Mouse (Mus musculus) NIH3T3 (cell line): ENCODE measurements around the gene Dlg2.

Experiments
- DNase-seq: peaks from one replicate; pipeline ENCODE4 v3.0.0-alpha.2; 2012; ENCODE audit warnings: low read depth

The Dlg2 gene

DNA sequence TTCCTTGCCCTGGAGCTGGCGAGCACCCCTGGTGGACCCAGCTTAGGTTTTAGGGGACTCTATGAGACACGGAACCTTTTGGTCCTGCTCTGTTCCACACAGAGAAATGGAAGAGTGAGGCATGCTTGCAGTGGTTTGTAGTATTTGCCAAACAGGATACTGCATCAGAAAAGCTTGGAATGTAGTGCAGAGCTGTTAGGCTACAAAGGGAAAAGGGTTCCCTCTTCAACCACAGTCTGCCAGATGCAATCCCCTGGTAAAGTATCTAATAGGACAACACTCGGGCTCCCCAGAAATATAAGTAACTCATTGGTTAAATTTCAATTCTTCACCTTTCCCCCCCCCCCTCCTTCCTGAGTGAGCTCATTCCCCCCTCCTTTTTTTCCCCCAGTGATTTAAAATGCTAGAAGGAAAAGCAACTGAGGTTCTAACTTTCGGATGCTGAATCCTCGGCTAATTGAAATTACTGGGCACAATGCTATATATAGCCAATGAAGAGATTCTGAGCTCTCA, 613.9 kb downstream of the Dlg2 start:
- no peak for DNase-seq

DNA sequence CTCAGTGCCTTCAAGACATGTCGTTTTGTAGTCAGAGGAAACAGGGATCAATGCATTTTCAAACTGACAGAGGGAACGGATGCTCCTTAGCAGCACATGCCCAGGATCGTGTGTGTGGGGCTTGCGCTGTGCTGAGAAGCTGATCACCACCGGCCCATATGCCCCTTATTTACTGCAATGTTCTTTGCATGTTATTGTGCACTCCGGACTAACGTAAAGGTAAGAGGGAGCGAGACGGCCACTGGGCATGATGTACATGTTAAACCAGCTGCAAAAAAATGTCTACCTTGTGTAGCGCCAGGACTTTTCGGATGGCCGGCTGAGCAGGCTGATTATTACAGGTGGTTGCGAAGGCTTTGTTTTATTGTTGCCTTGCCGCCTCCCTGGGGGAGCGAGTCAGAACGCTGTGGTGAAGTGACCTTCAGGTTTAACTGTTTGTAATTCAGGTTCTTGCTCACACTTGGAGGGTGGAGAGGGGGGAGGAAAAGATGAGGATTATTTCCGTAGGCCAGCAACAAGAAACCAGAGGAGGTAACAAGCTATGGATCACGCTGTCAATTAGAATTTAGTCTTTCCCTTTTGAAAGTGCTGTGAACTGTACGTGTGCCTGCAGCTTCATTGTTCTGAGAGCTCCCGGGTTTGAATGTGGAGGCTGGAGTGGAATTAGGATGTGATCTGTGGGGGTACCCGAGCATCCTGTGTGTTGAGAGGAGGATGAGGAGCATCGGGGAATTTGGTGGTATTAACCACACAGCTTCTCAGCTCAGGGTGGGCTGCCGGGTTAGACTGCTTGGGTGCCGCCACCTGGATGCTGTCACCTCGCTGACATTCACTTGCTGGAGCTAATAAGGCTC, 614.6 kb downstream of the Dlg2 start:
- no peak for DNase-seq

DNA sequence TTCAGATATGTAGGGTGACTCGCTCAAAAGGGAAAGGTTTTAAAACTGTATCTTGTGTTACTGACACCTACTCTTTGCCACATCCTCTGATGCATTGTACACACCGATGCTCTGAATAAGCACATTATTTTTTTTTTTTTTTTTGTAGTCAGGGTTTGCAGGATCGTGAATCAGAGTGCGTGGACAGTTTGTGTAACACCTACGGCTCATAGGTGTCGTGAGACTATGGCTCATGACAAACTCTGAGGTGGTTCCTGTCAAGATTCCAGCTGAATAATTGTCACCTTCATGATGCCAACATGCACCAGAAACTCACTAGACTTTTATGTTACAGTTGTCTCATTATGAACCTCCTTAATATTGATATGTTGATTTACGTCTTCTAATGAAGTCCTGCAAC, 620.0 kb downstream of the Dlg2 start:
- DNase-seq, result no peak

DNA sequence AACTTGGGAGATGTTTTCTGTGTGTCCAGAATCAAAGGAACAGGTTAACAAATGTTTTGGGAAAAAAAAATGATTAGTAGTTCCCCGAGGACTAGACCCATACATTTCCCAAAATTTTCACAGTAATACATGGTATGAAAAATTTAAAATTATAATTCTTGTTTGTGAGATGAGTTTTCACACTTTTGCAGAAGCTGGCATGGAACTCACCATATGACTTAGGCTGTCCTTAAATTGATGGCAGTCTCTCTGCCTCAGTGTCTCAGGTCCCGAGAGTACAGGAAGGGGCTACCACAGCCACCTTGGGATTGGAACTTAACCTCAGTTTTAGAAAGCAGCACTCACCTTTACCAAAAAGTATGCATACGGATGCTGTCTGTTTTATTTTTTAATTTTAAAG, 622.0 kb downstream of the Dlg2 start:
- DNase-seq, result no peak

DNA sequence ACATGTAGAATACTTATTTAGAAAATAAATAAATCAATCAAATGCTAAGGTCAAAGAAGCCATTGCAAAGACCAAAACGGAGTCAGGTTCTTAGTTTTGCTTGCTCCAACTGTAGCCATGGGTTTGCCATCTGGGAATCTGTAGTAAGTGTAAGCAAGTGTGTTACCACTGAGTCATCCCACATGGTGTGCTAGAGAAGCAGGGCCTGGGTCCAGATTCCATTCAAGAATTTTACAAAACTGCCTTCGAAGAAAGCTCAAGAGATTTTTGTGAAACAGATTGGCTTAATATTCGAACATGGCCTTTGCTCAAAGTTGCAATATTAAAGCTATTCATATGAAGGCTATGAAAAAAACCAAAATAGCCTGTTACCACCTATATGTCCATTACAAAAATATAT, 633.1 kb downstream of the Dlg2 start:
- DNase-seq, result no peak

DNA sequence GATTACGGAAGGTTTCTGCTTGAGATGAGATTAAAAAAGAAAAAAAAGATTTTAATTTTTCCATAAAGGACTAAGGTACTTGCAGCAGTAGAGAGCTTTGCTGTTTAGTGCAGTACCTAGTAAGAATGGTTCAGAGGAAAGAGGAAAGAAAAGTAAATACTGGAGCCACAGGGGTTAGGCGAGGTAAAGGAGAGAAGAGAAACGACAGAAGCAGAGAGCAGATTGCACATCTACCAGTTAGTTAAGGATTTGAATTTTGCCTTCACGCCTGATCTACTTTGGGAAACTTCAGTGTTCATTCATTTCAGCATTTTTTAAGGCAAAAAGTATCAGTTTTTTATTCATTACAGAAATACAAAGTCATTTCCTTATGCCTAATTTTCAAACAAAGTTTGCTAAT, 655.7 kb downstream of the Dlg2 start:
- no peak for DNase-seq

DNA sequence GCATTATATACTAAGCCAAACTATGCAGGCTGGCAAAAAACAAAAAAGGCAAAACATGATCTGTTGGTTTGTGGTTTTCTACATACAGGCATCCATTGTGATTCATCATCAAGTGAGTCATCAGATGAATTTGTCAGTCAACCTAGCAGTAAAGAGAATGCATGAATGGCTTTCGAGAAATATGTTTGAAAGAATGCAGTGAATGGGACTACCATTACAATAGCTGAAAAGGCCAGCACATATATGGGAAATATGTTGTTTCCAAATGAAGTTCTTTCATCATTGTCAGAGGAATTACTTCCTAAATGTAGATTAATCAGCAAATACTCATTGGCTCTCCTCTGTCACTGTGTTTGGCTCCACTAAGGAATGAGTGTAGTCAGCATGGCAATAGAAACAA, 677.6 kb downstream of the Dlg2 start:
- DNase-seq, result no peak

DNA sequence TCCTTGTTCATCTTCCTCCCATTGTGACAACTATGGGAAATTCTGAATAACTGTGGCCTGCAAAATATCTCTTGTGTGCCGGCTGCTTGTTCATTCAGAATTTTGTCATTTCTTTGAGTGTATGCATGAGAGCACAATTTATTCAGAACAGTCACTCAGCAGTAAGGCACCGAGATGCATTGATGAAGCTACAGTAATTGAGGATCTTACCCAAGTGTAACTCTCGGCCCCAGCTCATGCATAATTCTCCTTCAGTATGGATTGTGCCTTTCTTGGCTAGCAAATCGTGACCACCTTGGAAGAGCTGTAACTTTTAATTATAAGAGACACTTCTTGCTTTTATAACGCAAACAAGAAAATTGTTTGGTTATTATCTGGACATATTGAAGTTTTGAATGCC, 682.7 kb downstream of the Dlg2 start:
- no peak for DNase-seq

DNA sequence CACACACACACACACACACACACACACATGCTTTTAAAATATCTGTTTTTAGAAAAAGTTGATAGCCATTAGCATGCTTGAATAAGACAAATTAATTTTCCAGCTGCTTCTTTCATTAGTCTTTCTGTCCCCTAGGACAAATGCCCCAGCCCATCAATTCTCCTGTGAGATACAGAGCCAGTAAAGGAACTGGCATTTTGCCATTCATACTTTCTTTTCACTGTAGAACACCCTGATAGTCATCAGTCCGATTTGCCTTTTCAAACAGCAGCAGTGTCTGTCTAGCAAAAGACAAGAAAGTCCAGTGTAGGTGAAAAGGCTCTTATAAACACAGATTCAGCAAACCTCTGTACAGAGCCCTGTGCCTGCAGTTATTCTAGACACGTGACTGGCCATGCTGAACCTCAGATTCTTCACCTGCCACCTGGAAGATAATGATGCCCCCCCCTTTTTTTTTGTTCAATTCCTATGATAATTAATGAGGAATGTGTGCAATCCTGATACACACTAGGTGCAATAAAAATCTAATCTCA, 685.2 kb downstream of the Dlg2 start:
- DNase-seq, result no peak

DNA sequence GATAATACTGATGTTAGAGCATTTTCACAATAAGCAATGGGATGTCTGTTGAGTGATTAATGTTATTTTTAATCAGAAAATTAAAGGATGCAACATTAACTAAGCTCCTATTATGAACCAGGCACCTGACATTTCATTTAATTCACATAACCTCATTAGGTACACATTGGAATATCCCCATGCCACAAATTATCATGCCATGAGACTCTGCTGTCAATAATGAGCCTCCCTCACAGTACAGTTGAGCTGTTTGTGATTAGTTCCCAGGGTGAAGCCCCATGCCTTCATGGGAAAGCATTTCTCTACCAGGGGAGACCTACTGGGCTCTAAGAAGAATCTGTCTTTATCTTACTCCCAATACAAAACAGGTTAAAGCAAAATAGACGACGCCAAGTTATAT, 697.1 kb downstream of the Dlg2 start:
- no peak for DNase-seq

DNA sequence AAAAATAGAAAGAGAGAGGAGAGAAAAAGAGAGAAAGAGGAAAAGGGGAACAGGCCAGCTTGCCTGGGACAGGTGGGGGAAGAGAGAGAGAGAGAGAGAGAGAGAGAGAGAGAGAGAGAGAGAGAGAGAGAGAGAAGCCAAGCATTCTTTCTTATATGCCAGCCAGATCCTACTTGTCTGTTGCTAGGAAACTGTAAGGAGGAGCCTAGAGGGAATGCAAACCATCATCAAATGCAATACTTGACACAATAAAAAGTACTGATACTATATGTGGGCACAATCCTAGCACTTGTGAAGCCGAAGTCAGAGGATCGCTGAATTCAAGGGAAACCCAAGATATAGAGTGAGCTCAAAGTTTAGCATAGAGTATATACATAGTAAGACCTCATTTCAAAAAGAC, 711.7 kb downstream of the Dlg2 start:
- DNase-seq, result no peak

DNA sequence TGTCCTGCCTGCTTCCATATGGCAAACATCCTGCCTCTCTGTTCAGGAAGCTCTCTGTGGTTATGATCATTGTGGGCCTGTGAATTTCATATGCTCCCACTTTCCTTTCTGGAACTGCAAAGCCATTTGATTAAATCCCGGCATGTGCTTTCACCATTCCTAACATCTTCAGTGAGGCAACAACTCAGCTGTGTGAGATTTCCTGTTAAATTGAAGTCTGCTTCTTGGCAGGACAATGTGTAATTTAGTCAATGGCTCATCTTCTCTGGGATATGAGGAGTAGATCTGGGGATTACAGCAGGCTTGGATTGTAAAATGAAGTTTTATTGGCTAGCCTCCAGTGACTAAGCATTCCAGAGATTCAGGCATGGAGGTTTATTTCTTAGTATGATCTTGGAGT, 722.9 kb downstream of the Dlg2 start:
- no peak for DNase-seq

DNA sequence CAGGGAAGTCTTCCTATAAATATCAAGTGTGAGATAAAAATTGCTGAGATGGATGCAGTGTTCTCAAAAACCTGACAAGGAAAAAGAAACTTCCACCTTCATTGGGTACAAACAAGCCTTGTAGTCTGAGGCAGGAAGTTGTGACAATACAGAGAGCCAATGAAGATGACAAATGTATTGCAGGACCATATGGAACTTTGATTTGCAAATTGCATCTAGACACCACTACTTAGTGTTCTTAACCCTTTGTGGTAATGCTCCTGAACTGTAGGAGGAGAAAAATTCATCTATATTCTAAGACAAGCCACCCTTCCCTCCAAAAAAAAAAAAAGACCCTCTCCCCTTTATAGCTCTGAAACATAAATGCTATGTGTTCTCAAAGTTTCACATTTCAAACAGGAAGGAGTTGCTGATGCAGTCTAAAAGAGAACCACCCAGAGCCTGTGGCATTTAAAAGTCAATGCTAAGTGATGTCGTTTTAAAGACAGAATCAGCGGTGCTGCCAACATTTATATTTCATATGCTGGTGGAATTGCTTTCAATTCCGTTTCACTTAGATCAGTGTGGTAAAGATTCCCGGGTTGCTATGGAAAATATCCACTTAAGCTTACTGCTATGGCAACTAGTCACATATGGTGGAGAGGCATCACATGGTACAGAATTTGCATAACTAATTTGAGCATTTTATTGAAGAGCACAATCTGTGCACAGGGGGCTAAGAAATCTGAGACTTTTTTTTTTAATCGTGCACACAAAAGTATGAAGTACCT, 731.8 kb downstream of the Dlg2 start:
- DNase-seq, result no peak

DNA sequence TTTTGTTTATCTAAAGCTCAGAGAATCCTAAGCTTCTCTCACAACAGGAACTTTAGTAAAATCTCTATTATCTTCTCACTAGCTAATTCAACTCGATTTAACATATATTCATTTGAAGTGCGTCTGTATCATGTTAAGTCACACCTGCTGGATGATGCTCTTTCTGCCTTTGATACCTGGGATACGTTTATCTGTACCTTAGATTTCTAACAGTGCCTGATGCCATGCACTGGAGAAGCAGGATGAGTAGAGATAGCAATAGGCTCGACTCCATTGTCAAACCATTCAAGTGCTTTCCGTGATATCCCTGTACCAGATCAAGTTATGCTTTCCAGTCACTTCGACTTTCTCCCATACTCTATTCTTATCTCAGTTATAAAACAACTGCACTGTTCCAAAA, 732.5 kb downstream of the Dlg2 start:
- no peak for DNase-seq

DNA sequence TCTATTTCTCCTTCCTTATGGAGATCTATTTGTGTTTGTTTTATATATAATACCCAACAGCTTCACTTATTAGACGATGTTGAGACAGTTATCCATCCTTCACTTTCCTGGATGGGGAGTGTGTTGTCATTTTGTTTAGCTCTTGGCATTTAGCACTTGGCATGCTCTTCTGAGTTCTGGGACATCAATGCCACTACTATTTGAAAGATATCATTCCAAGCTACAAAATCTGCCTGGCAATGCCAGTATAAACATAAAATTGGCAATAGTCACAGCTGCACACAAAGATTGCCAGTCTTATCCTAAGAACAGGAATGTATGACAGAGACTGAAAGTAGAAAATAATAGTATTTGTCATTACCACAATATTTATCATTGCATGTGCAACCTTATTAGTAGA, 735.8 kb downstream of the Dlg2 start:
- no peak for DNase-seq

DNA sequence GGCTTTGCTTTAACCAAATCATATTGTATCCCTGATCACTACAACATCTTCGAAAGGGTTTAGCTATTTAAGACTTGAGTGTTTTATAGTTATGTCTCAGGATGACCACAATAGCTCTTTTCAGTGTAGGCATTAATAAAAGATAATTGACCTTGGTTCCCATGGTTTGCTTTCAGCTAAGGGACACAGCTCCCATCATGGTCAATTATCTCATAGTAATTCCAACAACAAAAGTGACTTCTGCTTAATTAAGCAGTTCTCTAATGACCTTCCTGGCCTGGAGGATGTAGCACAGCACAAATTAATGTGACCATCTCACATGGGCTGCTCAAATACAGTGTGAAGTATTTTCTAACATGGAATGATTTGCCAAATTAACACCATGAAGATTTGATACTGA, 738.4 kb downstream of the Dlg2 start:
- no peak for DNase-seq

DNA sequence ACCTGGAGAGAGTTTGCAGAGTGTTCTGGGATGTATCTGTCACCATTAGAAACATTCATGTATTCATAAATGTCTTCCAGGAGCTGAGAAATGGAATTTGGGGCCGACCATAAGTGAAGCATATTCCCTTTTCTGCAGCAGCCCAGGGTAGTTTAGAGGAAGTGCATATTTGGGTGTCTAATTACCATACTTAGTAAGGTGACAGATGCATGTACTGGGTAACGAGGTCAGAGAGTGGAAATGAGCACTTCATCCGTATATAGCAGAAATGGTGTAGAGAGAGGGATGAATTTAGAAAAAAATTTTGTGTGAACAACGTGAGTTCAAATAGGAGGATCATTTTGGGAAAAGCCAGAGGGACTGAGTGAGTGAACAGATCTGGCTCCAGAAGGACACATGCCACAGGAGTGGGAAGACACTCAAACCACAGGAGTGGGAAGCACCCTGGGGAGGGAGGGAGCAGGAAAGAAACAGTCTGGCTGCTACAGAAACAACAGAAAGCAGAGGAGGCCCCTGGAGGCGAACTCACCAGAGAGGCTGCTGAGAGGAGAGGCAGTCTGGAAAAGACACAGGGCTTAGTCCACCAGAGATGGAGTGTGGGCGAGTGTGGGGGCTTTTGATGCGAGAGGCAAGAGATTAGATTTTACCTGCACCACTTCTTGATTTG, 742.0 kb downstream of the Dlg2 start:
- DNase-seq, result no peak

DNA sequence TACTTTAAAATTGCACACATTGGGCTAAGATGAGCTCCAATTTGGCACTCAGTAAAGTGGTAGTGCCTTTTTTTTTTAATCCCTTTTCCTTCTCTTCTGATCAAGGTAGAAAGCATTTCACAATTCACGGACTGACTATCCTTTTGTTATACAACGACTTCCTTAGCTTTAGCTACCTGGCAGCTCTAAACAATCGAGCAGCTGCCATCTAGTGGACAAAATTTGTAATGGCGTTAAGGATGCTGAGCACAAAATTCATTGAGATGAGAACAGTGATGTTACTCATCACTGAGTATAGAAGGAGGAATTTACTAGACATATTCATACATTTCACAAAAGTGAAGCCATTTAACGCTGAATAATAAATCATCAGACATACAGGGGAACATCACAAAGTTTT, 750.0 kb downstream of the Dlg2 start:
- DNase-seq, result peak; percentile 73

DNA sequence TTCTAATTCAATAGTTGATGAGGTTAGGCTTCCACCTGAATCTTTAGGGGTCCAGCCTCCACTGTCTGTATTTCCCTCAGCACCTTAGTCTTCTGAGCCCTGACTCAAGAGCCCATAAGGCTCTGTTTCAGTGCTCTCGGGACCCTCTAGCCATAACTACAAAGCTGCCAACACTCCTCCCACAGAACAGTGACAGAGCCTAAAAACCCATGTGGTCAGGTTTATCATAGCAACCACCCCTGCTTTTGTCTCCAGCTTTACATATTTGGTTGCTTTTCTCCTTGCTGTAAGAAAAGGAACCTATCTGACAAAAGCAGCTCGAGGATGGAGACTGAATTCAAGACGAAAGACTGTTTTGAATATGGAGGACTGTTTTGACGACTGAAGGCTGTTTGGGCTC, 765.2 kb downstream of the Dlg2 start:
- no peak for DNase-seq

DNA sequence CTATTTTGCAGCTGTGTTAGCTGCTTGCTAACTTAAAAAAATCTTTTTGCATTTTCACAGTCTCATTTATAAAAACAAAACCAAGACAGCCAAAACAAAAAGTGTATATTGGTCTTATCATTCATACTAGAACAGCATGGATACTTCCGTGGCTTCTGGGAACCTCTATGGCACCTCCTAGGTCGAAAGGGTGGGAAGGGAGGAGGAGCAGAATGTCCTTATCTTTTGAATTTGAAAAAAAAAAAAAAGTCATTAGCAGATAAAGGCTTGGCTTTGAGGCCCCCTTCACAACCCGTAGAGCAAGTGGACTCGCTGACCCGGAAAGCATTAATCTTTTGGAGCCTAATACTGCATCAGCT, 785.2 kb downstream of the Dlg2 start:
- no peak for DNase-seq

DNA sequence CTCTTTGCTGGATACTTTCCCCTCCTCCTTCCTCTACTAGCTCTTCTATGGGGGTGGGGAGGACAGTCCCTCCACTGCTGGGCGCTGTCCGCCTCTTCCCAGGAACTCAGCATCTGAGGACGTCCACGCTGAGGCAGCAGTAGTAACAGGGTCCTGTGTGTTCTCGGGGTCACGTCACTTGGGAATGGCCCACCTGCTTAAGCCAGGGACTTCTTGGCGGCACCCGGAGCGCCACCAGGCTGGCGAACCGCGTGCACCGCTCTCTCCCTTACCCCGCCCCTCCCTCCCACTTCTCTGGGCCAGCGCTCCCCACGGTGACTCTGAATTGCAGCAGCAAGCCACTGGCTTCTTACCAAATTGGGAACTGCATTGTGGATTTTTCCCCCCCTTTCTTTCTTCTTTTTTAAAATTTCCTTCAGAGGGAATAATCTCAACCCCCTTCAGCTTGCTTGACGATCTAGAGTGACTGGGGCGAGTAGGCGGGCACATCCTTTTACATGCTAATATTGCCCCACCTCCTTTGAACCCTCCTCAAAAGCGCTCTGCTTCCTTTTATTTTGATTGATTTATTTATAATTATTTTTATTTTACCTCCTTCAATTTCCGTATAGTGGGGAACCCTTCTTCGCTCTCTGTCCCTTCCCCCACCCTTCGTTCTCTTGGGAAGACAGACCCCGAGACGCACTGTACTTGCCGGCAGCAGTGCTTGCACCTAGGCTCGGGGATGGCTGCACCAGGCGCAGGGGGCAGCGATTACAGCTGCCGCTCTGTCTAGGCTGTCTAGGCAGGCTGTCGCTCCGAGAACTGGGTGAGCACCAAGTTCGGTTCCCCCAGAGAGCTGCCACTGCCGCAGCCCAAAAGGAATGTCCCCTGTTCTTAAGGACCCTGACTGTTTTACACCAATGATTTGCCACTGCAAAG, 785.8 kb downstream of the Dlg2 start:
- no peak for DNase-seq

DNA sequence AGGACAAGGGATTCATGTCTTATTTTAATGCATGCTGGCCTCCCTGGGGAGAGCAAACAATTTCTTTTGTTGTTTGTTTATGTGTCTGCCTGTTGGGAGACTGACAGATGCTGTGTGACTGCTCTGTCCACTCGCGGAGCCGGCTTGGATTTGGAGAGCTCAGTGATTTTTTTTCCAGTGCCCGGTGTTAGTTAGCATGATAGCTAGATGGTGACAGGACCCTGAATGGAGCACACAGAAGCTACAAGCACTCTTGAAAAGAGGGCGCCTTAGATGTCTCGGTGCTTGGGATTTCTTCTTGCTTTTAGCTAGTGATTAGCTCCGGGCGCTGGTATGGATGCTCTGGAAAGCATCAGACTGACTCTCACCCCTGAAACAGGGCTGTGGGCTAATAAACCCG, 786.5 kb downstream of the Dlg2 start:
- DNase-seq, result no peak
